Mouse (Mus musculus): Measurements from ENCODE around the gene Itpa. TPM values are rescaled to one million over a fixed set of nuclear protein-coding genes. Genes with fewer than 3 reads are reported as not detected.

Itpa gene
- polyA plus RNA-seq, 1 experiment = 137 TPM

- Histone ChIP-seq H3K4me3 (ENCODE audit: low read depth, low read length) (no peak overlapping the region), H3K27ac (ENCODE audit: insufficient read depth, low read length) (no peak overlapping the region)
- TF ChIP-seq CTCF (IDR thresholded peaks at IDR 0.05; ENCODE audit: low read depth, low read length) = no peak
- TF ChIP-seq POLR2A (IDR thresholded peaks at IDR 0.05; ENCODE audit: insufficient read depth, low read length) = no peak
- no peak for TF ChIP-seq EP300 (IDR thresholded peaks at IDR 0.05; ENCODE audit: insufficient read depth, low read depth, low read length)
Observed at GRCm38 (mm10) chr2:130704040-130705001, 36.9 kb downstream of the Itpa start.

GRCm38 (mm10) chr2:130705178-130705577 is 37.8 kb downstream of the Itpa start:
- H3K27me3 ChIP-seq (ENCODE audit: control insufficient read depth, insufficient read depth, low read length, poor library complexity, severe bottlenecking) = no peaks in the 10 kb centered on the region
- H3K4me3 ChIP-seq (ENCODE audit: low read depth, low read length) = no peak overlapping the region
- H3K9me3 ChIP-seq (replicated peaks; ENCODE audit: control insufficient read depth, insufficient read depth, low read length, poor library complexity, severe bottlenecking) = no peaks in the 10 kb centered on the region
- H3K4me1 ChIP-seq (ENCODE audit: control insufficient read depth, insufficient read depth, low read length) = no peaks in the 10 kb centered on the region
- TF ChIP-seq POLR2A (IDR thresholded peaks at IDR 0.05; ENCODE audit: insufficient read depth, low read length) = no peak
- TF ChIP-seq CTCF (IDR thresholded peaks at IDR 0.05; ENCODE audit: low read depth, low read length) = peak; percentile 32
- no peaks in the 10 kb centered on the region for H3K36me3 ChIP-seq (ENCODE audit: control insufficient read depth, insufficient read depth, low read length, poor library complexity, severe bottlenecking)
- H3K9ac ChIP-seq (ENCODE audit: low read depth, poor library complexity, severe bottlenecking) = no peak overlapping the region
- no peak overlapping the region for H3K27ac ChIP-seq (ENCODE audit: insufficient read depth, low read length)

More at GRCm38 (mm10) chr2:130704040-130705001, 36.9 kb downstream of the Itpa start:
- no peaks in the 10 kb centered on the region for H3K9me3 ChIP-seq (replicated peaks; ENCODE audit: control insufficient read depth, insufficient read depth, low read length, poor library complexity, severe bottlenecking)
- H3K27me3 ChIP-seq (ENCODE audit: control insufficient read depth, insufficient read depth, low read length, poor library complexity, severe bottlenecking) = no peaks in the 10 kb centered on the region
- H3K36me3 ChIP-seq (ENCODE audit: control insufficient read depth, insufficient read depth, low read length, poor library complexity, severe bottlenecking) = no peaks in the 10 kb centered on the region
- no peak overlapping the region for H3K9ac ChIP-seq (ENCODE audit: low read depth, poor library complexity, severe bottlenecking)
- no peaks in the 10 kb centered on the region for H3K4me1 ChIP-seq (ENCODE audit: control insufficient read depth, insufficient read depth, low read length)

GRCm38 (mm10) chr2:130706602-130707001 is 39.2 kb downstream of the Itpa start:
- H3K36me3 ChIP-seq (ENCODE audit: control insufficient read depth, insufficient read depth, low read length, poor library complexity, severe bottlenecking) = no peaks in the 10 kb centered on the region
- no peaks in the 10 kb centered on the region for H3K27me3 ChIP-seq (ENCODE audit: control insufficient read depth, insufficient read depth, low read length, poor library complexity, severe bottlenecking)
- TF ChIP-seq POLR2A (IDR thresholded peaks at IDR 0.05; ENCODE audit: insufficient read depth, low read length) (no peak), EP300 (IDR thresholded peaks at IDR 0.05; ENCODE audit: insufficient read depth, low read depth, low read length) (no peak), CTCF (IDR thresholded peaks at IDR 0.05; ENCODE audit: low read depth, low read length) (no peak)
- no peak overlapping the region for H3K9ac ChIP-seq (ENCODE audit: low read depth, poor library complexity, severe bottlenecking)
- no peak overlapping the region for H3K27ac ChIP-seq (ENCODE audit: insufficient read depth, low read length)
- H3K4me1 ChIP-seq (ENCODE audit: control insufficient read depth, insufficient read depth, low read length) = no peaks in the 10 kb centered on the region
- H3K4me3 ChIP-seq (ENCODE audit: low read depth, low read length) = no peak overlapping the region
- no peaks in the 10 kb centered on the region for H3K9me3 ChIP-seq (replicated peaks; ENCODE audit: control insufficient read depth, insufficient read depth, low read length, poor library complexity, severe bottlenecking)

- Histone ChIP-seq H3K4me1 (ENCODE audit: control insufficient read depth, insufficient read depth, low read length) (no peaks in the 10 kb centered on the region), H3K9me3 (replicated peaks; ENCODE audit: control insufficient read depth, insufficient read depth, low read length, poor library complexity, severe bottlenecking) (no peaks in the 10 kb centered on the region), H3K9ac (ENCODE audit: low read depth, poor library complexity, severe bottlenecking) (no peak overlapping the region), H3K27ac (ENCODE audit: insufficient read depth, low read length) (no peak overlapping the region), H3K36me3 (ENCODE audit: control insufficient read depth, insufficient read depth, low read length, poor library complexity, severe bottlenecking) (no peaks in the 10 kb centered on the region), H3K27me3 (ENCODE audit: control insufficient read depth, insufficient read depth, low read length, poor library complexity, severe bottlenecking) (no peaks in the 10 kb centered on the region), H3K4me3 (ENCODE audit: low read depth, low read length) (no peak overlapping the region)
- TF ChIP-seq POLR2A (IDR thresholded peaks at IDR 0.05; ENCODE audit: insufficient read depth, low read length) (no peak), EP300 (IDR thresholded peaks at IDR 0.05; ENCODE audit: insufficient read depth, low read depth, low read length) (no peak), CTCF (IDR thresholded peaks at IDR 0.05; ENCODE audit: low read depth, low read length) (no peak)
Observed at GRCm38 (mm10) chr2:130707057-130707456, 39.6 kb downstream of the Itpa start.

GRCm38 (mm10) chr2:130717951-130718350 is 50.5 kb downstream of the Itpa start:
- Histone ChIP-seq H3K4me1 (ENCODE audit: control insufficient read depth, insufficient read depth, low read length) (peaks cover 3% of the 10 kb centered on the region), H3K27me3 (ENCODE audit: control insufficient read depth, insufficient read depth, low read length, poor library complexity, severe bottlenecking) (no peaks in the 10 kb centered on the region), H3K27ac (ENCODE audit: insufficient read depth, low read length) (no peak overlapping the region), H3K36me3 (ENCODE audit: control insufficient read depth, insufficient read depth, low read length, poor library complexity, severe bottlenecking) (no peaks in the 10 kb centered on the region), H3K4me3 (ENCODE audit: low read depth, low read length) (no peak overlapping the region), H3K9me3 (replicated peaks; ENCODE audit: control insufficient read depth, insufficient read depth, low read length, poor library complexity, severe bottlenecking) (no peaks in the 10 kb centered on the region), H3K9ac (ENCODE audit: low read depth, poor library complexity, severe bottlenecking) (no peak overlapping the region)
- TF ChIP-seq CTCF (IDR thresholded peaks at IDR 0.05; ENCODE audit: low read depth, low read length) = no peak
- no peak for TF ChIP-seq EP300 (IDR thresholded peaks at IDR 0.05; ENCODE audit: insufficient read depth, low read depth, low read length)
- no peak for TF ChIP-seq POLR2A (IDR thresholded peaks at IDR 0.05; ENCODE audit: insufficient read depth, low read length)

- Histone ChIP-seq H3K27me3 (ENCODE audit: control insufficient read depth, insufficient read depth, low read length, poor library complexity, severe bottlenecking) (no peaks in the 10 kb centered on the region), H3K4me1 (ENCODE audit: control insufficient read depth, insufficient read depth, low read length) (no peaks in the 10 kb centered on the region), H3K4me3 (ENCODE audit: low read depth, low read length) (no peak overlapping the region), H3K9me3 (replicated peaks; ENCODE audit: control insufficient read depth, insufficient read depth, low read length, poor library complexity, severe bottlenecking) (no peaks in the 10 kb centered on the region), H3K36me3 (ENCODE audit: control insufficient read depth, insufficient read depth, low read length, poor library complexity, severe bottlenecking) (no peaks in the 10 kb centered on the region), H3K27ac (ENCODE audit: insufficient read depth, low read length) (no peak overlapping the region), H3K9ac (ENCODE audit: low read depth, poor library complexity, severe bottlenecking) (no peak overlapping the region)
- TF ChIP-seq POLR2A (IDR thresholded peaks at IDR 0.05; ENCODE audit: insufficient read depth, low read length) = no peak
- no peak for TF ChIP-seq CTCF (IDR thresholded peaks at IDR 0.05; ENCODE audit: low read depth, low read length)
- TF ChIP-seq EP300 (IDR thresholded peaks at IDR 0.05; ENCODE audit: insufficient read depth, low read depth, low read length) = no peak
Observed at GRCm38 (mm10) chr2:130724369-130724768, 57.0 kb downstream of the Itpa start.
